Mouse (Mus musculus): ENCODE data around the gene Rbms3. TPM values are rescaled to one million over a fixed set of nuclear protein-coding genes. Genes with fewer than 3 reads are reported as not detected.

Rbms3 gene
- polyA plus RNA-seq, 1 experiment from 2014 or later, result 38.3 TPM

DNA sequence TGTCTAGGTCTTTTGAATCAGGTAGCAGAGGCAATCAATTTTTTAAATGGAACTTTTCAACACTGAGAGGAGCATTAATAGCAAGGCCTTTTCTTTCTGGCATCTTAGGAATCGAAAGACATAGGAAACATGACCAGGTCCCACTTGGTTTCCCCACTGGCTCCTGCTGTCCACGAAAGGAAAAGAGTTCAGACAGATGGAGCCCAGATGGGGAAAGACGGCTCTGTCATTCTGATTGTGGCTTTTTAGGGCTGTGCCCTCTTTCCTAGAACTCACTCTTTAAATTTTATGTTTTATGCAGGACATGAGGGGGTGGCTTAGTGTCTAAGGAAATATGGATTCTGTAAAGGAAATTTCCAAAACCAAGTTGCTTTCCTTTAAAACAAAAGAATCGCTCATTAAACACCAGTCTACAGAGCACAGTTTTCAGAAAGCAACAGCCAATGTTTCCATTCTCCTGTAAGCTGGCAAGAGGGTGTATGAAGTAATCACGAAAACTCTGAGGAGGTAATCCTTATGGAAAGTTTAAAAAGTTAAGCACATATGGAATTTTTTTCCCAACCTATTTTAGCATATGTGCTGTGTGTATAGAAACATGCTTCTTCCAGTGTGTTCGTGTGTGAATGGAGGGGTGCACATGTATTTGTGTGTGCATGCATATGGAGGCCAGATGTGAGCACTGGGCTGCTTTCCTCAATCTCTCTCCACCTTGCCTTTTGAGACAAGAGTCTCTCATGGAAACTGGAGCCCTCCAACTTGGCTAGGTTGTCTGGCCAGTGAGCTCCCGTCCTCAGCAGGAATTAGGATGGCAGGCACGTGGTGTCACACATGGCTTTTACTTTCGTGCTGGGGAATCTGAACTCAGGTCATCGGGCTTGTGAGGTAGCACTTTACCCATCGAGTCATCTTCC is 843.3 kb downstream of the Rbms3 start:
- Histone ChIP-seq H3K9me3 (replicated peaks; ENCODE audit: control insufficient read depth, low read length) (peaks cover 4% of the 10 kb centered on the region), H3K27ac (ENCODE audit: low read length) (no peak overlapping the region), H3K4me2 (ENCODE audit: low read depth, low read length) (no peak overlapping the region), H3K36me3 (ENCODE audit: control insufficient read depth, insufficient read depth) (peaks cover 4% of the 10 kb centered on the region), H3K4me1 (ENCODE audit: control insufficient read depth, insufficient read depth, low read length) (no peaks in the 10 kb centered on the region), H3K9ac (ENCODE audit: low read length) (no peak overlapping the region), H3K27me3 (ENCODE audit: control insufficient read depth, insufficient read depth, low read length) (no peaks in the 10 kb centered on the region), H3K4me3 (ENCODE audit: low read length) (no peak overlapping the region)
- WGBS, result 79% methylated on average over 11 of the region's 11 CpGs
- no peak for ATAC-seq (replicated peaks; ENCODE audit: extremely low read depth, insufficient read depth, low FRiP score)

DNA sequence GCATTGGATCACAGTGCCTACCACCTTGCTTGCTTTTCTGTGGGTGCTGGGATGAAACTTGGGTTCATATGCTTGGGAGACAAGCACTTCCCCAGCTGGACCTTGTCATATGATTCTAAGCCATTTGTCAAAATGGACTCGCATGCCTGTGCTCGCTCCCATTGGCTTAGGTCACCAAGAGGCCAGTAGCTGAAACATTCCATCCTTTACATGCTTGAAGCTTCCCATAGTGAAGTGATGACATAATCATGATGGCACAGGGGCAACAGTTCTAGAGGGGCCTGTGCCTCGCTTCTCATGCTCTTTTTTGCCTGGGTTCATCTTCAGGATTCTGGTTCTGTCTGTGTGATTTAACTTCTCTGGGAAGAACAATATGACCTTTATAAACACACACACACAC is 857.9 kb downstream of the Rbms3 start:
- peaks cover 5% of the 10 kb centered on the region for H3K4me1 ChIP-seq (ENCODE audit: control insufficient read depth, insufficient read depth, low read length)
- no peaks in the 10 kb centered on the region for H3K36me3 ChIP-seq (ENCODE audit: control insufficient read depth, insufficient read depth)
- H3K9me3 ChIP-seq (replicated peaks; ENCODE audit: control insufficient read depth, low read length), result no peaks in the 10 kb centered on the region
- H3K9ac ChIP-seq (ENCODE audit: low read length), result no peak overlapping the region
- ATAC-seq (replicated peaks; ENCODE audit: extremely low read depth, insufficient read depth, low FRiP score), result no peak
- H3K27me3 ChIP-seq (ENCODE audit: control insufficient read depth, insufficient read depth, low read length), result no peaks in the 10 kb centered on the region
- no peak overlapping the region for H3K4me2 ChIP-seq (ENCODE audit: low read depth, low read length)
- 23% methylated on average over 3 of the region's 3 CpGs for WGBS
- H3K27ac ChIP-seq (ENCODE audit: low read length), result no peak overlapping the region
- H3K4me3 ChIP-seq (ENCODE audit: low read length), result no peak overlapping the region

DNA sequence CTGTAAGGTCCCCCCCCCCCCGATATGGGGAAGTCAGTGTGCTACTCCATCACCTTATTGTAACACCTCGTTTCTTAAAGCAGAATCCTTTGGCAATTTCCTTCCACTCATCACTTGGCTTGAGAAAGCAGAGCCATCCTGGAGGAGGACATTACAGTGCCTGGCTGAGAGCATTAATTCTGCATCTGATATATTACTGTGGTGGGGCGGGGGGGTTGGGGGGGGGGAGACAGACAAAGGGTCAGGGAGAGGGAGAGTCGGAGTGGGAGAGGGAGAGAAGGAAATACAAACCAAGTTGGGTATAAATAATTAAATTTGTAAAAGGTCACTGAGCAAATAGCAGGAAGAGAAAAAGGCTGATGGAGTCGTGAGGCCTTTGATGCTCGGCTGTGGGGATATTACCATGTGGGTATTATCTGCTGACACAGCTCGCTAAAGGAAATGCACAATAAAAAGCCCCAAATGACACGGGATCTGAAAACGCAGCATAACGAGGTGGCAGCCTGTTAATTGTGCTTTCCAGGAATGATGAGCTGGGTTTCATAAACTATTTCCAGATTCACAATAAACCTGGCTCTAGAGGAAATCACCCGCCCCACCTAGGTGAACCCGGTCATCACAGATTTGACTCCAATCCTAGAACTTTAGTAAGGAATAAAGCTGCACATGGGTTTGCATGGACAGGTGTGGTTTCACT is 860.2 kb downstream of the Rbms3 start:
- H3K4me2 ChIP-seq (ENCODE audit: low read depth, low read length), result no peak overlapping the region
- no peaks in the 10 kb centered on the region for H3K36me3 ChIP-seq (ENCODE audit: control insufficient read depth, insufficient read depth)
- peaks cover 5% of the 10 kb centered on the region for H3K4me1 ChIP-seq (ENCODE audit: control insufficient read depth, insufficient read depth, low read length)
- H3K27me3 ChIP-seq (ENCODE audit: control insufficient read depth, insufficient read depth, low read length), result no peaks in the 10 kb centered on the region
- WGBS, result 66% methylated on average over 12 of the region's 12 CpGs
- H3K9me3 ChIP-seq (replicated peaks; ENCODE audit: control insufficient read depth, low read length), result no peaks in the 10 kb centered on the region
- H3K27ac ChIP-seq (ENCODE audit: low read length), result no peak overlapping the region
- no peak for ATAC-seq (replicated peaks; ENCODE audit: extremely low read depth, insufficient read depth, low FRiP score)
- H3K9ac ChIP-seq (ENCODE audit: low read length), result no peak overlapping the region
- H3K4me3 ChIP-seq (ENCODE audit: low read length), result no peak overlapping the region

DNA sequence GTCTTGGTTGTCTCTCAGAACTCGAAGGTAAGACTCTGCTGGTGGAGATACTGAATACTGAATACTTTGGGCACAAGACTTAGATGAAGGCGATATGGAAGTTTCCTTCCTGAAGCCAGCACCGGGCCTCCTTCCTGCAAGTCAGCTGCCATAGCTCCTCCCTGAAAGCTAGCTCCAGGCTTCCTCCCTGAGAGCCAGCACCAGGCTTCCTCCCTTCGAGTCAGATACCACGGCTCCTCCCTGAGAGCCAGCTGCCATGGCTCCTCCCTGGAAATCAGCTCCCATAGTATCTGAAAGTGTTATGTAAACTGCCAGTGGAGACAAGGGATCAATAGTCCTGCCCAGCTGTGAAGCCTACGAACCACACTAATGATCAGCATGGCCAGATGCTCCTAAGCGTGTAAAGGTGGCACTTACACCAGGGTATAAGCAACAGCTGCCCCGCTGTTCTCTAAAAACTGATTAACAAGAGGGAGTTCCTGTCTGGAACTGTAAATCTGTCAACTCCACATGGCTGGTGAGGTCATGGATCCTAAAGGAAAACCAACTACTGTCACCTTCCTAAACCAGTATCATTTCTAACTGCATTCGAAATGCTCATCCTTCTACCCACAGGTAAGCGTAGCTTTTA is 867.2 kb downstream of the Rbms3 start:
- H3K36me3 ChIP-seq (ENCODE audit: control insufficient read depth, insufficient read depth), result no peaks in the 10 kb centered on the region
- WGBS, result 57% methylated on average over 10 of the region's 10 CpGs
- H3K4me2 ChIP-seq (ENCODE audit: low read depth, low read length), result no peak overlapping the region
- H3K27ac ChIP-seq (ENCODE audit: low read length), result no peak overlapping the region
- H3K9me3 ChIP-seq (replicated peaks; ENCODE audit: control insufficient read depth, low read length), result no peaks in the 10 kb centered on the region
- no peak for ATAC-seq (replicated peaks; ENCODE audit: extremely low read depth, insufficient read depth, low FRiP score)
- H3K9ac ChIP-seq (ENCODE audit: low read length), result no peak overlapping the region
- H3K4me1 ChIP-seq (ENCODE audit: control insufficient read depth, insufficient read depth, low read length), result no peaks in the 10 kb centered on the region
- no peaks in the 10 kb centered on the region for H3K27me3 ChIP-seq (ENCODE audit: control insufficient read depth, insufficient read depth, low read length)
- no peak overlapping the region for H3K4me3 ChIP-seq (ENCODE audit: low read length)

DNA sequence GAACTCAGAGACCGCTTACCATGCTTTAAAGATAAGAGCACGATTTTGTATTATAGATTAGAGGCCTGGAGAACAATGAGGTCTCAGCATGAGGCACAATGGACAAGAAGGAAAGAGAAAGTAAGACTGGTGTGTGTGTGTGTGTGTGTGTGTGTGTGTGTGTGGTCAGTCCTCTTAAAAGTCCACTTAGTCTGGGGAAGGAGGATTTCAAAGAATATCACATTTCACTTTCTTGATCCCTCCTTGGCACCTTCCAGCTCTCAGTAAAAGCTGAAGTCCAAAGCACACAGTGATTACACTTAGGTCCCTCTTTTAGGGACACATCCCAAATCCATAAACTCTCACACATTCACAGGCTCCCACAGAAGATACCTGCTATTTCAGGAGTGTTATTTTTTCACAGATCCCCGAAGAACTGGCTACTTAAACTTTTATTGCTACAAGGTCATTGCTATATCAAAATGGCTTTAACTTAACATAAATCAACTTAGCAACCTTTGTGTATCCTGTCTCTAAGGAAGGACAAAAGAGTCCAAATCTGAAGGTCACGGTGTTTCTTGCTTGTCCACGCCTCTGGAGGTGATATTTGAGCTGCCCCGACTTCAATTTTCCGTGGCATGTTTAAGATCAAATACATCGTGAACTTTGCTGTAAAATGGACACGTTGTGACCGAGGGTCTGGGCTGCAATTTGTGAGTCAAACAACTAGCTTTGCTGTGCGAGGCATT is 880.7 kb downstream of the Rbms3 start:
- 48% methylated on average over 11 of the region's 11 CpGs for WGBS
- H3K4me3 ChIP-seq (ENCODE audit: low read length), result no peak overlapping the region
- no peak overlapping the region for H3K27ac ChIP-seq (ENCODE audit: low read length)
- no peak overlapping the region for H3K9ac ChIP-seq (ENCODE audit: low read length)
- no peak for ATAC-seq (replicated peaks; ENCODE audit: extremely low read depth, insufficient read depth, low FRiP score)
- peaks cover 3% of the 10 kb centered on the region; the same call in 1 of the 2 replicates for H3K9me3 ChIP-seq (replicated peaks; ENCODE audit: control insufficient read depth, low read length)
- H3K4me1 ChIP-seq (ENCODE audit: control insufficient read depth, insufficient read depth, low read length), result peaks cover 2% of the 10 kb centered on the region; the same call in 1 of the 2 replicates
- no peak overlapping the region for H3K4me2 ChIP-seq (ENCODE audit: low read depth, low read length)
- no peaks in the 10 kb centered on the region for H3K36me3 ChIP-seq (ENCODE audit: control insufficient read depth, insufficient read depth)
- H3K27me3 ChIP-seq (ENCODE audit: control insufficient read depth, insufficient read depth, low read length), result no peaks in the 10 kb centered on the region

DNA sequence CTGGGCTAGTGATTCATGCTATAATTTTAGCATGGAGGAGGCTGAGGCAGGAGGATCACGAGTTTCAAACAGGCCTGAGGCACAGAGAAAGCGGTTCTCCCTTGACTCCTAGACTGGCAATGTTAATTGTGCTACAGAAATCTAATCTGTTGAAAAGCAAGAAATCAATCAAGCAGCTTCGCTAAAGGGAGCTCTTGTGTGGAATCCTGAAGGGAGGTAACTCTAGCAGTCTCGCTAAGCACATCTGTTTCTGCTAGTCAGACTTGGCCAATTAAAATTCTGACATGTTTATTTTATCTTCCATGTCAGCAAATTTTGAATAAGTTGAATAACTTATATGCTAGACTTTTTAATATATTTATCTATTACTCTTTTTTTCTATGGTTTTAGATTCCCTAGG is 881.4 kb downstream of the Rbms3 start:
- WGBS, result 73% methylated on average over 4 of the region's 4 CpGs

DNA sequence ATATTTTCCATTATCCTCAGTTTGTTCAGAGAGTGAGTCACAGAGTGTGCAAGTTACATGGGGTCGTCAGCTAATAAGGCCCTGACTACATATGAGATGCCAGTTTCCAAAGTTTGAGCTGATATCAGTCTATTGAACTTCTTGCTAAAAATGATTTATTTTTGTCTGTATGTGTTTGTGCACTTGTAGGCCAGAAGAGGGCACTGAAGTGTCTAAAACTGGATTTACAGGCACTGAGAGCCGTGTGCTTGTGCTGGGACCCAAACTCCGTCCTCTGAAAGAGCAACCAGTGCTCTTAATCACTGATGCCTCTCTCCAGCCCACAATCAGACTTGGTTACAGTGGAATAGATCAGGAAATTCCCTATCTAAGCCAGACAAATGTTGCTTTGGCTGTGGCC is 882.8 kb downstream of the Rbms3 start:
- Histone ChIP-seq H3K36me3 (ENCODE audit: control insufficient read depth, insufficient read depth) (no peaks in the 10 kb centered on the region), H3K4me1 (ENCODE audit: control insufficient read depth, insufficient read depth, low read length) (peaks cover 2% of the 10 kb centered on the region; the same call in 1 of the 2 replicates), H3K9ac (ENCODE audit: low read length) (no peak overlapping the region), H3K27me3 (ENCODE audit: control insufficient read depth, insufficient read depth, low read length) (no peaks in the 10 kb centered on the region), H3K4me2 (ENCODE audit: low read depth, low read length) (no peak overlapping the region), H3K4me3 (ENCODE audit: low read length) (no peak overlapping the region), H3K27ac (ENCODE audit: low read length) (no peak overlapping the region), H3K9me3 (replicated peaks; ENCODE audit: control insufficient read depth, low read length) (peaks cover 3% of the 10 kb centered on the region; the same call in 1 of the 2 replicates)
- no peak for ATAC-seq (replicated peaks; ENCODE audit: extremely low read depth, insufficient read depth, low FRiP score)
- WGBS, result 86% methylated on average over 3 of the region's 3 CpGs

More for the DNA sequence above, 881.4 kb downstream of the Rbms3 start:
- H3K27me3 ChIP-seq (ENCODE audit: control insufficient read depth, insufficient read depth, low read length), result no peaks in the 10 kb centered on the region
- H3K36me3 ChIP-seq (ENCODE audit: control insufficient read depth, insufficient read depth), result no peaks in the 10 kb centered on the region
- no peak overlapping the region for H3K4me3 ChIP-seq (ENCODE audit: low read length)
- H3K4me1 ChIP-seq (ENCODE audit: control insufficient read depth, insufficient read depth, low read length), result peaks cover 2% of the 10 kb centered on the region; the same call in 1 of the 2 replicates
- H3K9me3 ChIP-seq (replicated peaks; ENCODE audit: control insufficient read depth, low read length), result peaks cover 3% of the 10 kb centered on the region; the same call in 1 of the 2 replicates
- H3K9ac ChIP-seq (ENCODE audit: low read length), result no peak overlapping the region
- H3K4me2 ChIP-seq (ENCODE audit: low read depth, low read length), result no peak overlapping the region
- ATAC-seq (replicated peaks; ENCODE audit: extremely low read depth, insufficient read depth, low FRiP score), result no peak
- H3K27ac ChIP-seq (ENCODE audit: low read length), result no peak overlapping the region

DNA sequence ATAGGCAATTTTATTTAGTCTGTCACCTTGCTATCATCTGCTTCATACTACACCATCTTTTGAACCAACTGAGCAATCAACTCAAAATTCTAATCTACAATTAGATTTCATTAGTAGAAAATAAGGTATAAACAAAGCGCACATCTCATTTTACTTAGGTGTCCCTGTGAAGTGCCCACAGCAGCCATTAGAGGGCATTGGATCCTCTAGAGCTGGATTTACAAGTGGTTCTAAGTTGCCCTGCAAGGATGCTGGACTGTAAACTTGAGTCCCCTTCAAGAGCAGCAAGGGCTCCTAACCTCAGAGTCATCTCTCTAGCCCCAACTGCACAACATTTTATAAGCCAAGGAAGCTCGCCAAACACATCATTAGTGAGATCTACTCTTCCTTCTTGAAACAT is 891.9 kb downstream of the Rbms3 start:
- no peak overlapping the region for H3K27ac ChIP-seq (ENCODE audit: low read length)
- no peaks in the 10 kb centered on the region for H3K9me3 ChIP-seq (replicated peaks; ENCODE audit: control insufficient read depth, low read length)
- ATAC-seq (replicated peaks; ENCODE audit: extremely low read depth, insufficient read depth, low FRiP score), result no peak
- H3K9ac ChIP-seq (ENCODE audit: low read length), result no peak overlapping the region
- no peak overlapping the region for H3K4me2 ChIP-seq (ENCODE audit: low read depth, low read length)
- H3K27me3 ChIP-seq (ENCODE audit: control insufficient read depth, insufficient read depth, low read length), result no peaks in the 10 kb centered on the region
- no peaks in the 10 kb centered on the region for H3K36me3 ChIP-seq (ENCODE audit: control insufficient read depth, insufficient read depth)
- no peak overlapping the region for H3K4me3 ChIP-seq (ENCODE audit: low read length)
- WGBS, result 85% methylated on average over 2 of the region's 2 CpGs
- no peaks in the 10 kb centered on the region for H3K4me1 ChIP-seq (ENCODE audit: control insufficient read depth, insufficient read depth, low read length)
